Mouse (Mus musculus) v-Abl transformed pro-B cells (cell line): Measurements from ENCODE around the gene Btf3.

ENCODE experiments used
- in situ Hi-C, 2 experiments: fragments of 400-800 bp; cut with MboI; formaldehyde crosslinking; loops; one replicate each; pipeline ENCODE4 v1.15.1; 2025; ENCODE audit not compliant: unreplicated experiment in 2 of 2

Gene Btf3

DNA sequence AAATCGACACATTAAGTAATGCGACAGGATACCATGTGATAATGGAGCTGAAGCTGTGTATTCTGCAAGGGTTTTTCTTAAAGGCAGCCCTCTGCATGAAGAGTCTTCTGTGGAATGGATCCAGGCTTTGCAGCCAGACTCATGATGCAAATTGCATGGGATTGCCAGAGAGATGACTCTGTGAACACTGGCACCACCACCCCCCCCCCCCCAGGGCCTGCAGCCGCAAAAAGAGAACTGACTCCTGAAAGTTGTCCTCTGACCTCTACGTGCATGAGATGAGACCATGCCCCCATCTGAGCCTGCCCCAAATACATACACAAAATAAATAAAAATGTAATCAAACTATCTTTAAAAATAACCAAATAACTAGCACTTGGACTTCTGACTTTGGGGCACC is 32.7 kb upstream of the Btf3 start:
- in situ Hi-C loops, result no loop called here

DNA sequence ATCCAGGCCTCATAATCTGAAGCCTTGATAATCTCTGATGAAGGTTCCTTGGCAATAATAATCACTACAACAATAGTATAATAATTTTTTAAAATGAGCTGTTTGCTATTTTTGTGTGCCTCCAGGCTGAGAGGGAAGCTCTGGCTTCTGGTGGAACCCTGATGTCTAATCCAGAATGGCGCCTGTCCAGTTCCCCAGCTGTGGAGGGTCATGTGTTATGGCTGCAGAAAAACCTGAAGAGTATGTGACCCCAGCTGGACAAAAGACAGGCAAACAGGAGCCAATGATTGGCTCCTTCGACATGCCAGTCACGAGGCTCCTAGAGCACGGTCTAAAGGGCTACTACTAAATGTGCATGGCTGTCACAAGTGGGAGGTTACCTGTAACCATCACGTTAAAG is 23.7 kb upstream of the Btf3 start:
- in situ Hi-C loops, result no loop called here

DNA sequence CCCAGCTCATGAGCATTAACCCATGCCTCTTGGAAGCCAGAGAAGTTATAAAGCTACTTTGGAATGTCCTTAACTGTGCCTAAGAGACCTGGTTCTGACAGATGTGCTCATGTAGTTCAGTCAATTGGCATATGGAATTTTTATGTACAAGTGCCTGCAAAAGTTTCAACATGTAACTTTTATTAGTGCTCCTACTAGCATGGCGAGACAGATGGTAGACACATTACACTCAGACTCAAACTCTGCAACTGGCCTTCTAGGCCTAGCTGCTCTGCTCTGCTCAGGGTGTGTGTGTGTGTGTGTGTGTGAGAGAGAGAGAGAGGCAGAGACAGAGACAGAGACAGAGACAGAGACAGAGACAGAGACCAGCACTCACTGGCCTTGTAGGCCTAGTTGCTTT is 19.4 kb upstream of the Btf3 start:
- in situ Hi-C loops, result no loop called here

DNA sequence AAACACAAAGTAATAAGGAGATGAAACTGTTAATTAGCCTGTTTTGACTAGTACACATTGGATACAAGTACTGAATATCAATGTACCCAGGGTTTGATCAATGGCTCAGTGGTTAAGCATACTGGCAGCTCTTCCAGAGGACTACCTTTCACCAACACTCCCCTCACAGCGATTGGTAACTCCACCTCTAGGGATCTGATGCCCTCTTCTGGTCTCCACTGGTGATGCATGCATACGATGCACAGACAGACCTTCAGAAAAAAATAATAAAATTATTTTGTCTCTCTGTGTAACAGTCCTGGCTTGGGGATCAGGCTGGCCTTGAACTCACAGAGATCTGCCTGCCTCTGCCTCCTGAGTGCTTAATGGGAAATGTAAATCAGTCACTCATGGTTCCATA is 15.3 kb upstream of the Btf3 start:
- in situ Hi-C loops, result loop anchor here in 1 of 2 experiments (5.0 kb wide), 1 partner anchor 300 kb away; no protein-coding TSS in a partner anchor

DNA sequence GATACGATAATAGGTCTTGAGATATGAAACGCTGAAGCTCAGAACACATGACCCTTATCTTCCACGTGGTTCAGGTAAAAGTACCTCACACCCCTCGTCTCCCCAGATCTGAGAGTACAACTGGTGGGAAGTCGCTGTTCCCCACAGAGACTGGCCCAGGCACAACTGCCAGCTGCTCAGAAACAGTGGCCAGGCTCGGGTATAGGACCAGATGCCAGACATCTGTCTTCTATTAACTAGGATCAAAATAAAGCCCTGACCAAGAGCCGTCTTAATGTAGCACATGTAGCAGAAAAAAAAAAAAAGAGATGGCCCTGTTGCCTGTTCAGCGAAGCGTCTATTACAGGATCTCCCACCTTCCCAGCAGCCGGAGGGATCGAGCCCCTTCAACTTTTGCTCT is 8.2 kb upstream of the Btf3 start:
- in situ Hi-C loops, result no loop called here

DNA sequence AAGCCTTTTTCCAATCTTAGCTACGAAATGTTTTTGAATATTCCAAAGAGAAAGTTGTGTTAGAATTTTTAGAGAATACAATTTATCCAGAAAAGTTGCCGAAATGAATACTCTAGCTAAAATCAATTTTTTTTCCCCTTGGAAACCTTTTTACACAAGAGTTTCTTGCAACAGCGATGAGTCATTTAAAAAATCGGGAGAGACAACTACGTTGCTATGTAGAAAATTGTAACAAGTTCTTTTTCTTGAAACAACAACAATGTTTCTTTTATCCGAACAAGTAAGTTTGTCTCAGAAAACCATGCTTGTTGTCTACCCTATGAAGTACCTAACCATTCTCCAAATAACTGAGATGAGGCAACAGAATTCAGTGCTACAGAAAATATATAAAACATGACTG is 1.1 kb upstream of the Btf3 start:
- in situ Hi-C loops, result loop anchor here (10.0 to 25.0 kb wide), 3 partner anchors 53 to 1019 kb away; partner anchors contain the start of genes Ankra2 (in 1 of the 2), Mrps27 (in 1 of the 2), Ptcd2 (in 1 of the 2) and Utp15 (in 1 of the 2)

DNA sequence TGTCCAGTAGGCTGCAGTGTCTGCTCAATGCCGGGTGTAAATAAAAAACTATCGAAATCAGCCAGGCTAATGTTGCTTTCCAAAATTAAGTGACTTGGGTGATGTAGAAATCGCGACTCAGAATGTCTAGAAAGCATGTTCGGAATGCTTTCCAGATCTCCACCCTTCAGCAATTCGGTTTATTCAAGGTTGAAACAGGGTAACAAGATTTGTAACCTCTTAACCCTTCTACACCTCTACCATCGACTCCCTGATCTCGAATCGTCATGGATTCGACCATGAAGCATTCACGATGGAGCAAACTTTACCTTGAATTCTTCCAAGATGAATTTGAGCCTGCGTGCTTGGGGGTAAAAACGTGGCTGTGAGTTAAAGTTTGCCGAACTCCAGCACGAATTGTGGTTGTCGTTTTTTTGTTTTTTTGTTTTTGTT is 456 bp upstream of the Btf3 start:
- in situ Hi-C loops, result loop anchor here (10.0 to 25.0 kb wide), 3 partner anchors 52 to 1020 kb away; partner anchors contain the start of genes Ankra2 (in 1 of the 2), Mrps27 (in 1 of the 2), Ptcd2 (in 1 of the 2) and Utp15 (in 1 of the 2)

DNA sequence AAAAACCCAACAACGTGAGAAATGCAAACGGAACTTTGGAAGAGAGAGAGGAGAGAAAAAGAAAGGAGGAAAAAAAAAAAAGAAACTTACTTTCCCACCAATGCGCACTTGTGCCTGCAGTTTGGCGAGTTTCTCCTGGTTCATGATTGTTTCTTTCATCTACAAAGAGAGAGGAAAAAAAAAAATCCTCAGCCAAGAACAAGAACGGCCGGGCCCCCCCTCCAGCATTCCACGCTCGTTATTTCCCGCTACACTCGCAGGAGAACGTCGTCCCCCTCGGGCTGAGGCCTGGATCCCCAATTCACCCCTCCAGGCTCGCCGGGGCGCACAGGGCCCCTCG is 696 bp downstream of the Btf3 start:
- in situ Hi-C loops, result loop anchor here (10.0 to 25.0 kb wide), 3 partner anchors 51 to 1021 kb away; partner anchors contain the start of genes Ankra2 (in 1 of the 2), Mrps27 (in 1 of the 2), Ptcd2 (in 1 of the 2) and Utp15 (in 1 of the 2)

DNA sequence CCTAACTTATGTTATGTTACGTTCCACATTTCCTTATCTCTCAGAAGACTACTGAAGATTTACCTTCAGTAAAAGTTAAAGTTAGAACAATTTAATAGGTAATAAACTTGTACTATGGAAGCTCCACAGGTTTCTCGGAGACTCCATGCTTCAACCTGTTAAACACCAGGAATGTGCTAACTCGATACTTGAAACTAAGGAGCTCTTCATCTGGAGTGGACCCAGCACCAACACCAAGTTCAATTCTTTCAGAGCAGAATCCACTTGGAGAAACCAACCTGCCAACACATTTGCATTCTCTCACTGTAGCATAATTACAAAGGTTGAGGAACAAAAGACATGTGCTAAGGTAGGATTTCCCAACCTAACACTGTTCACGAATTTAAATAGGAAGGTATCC is 1.7 kb downstream of the Btf3 start:
- in situ Hi-C loops, result loop anchor here (10.0 to 25.0 kb wide), 3 partner anchors 50 to 1022 kb away; partner anchors contain the start of genes Ankra2 (in 1 of the 2), Mrps27 (in 1 of the 2), Ptcd2 (in 1 of the 2) and Utp15 (in 1 of the 2)

DNA sequence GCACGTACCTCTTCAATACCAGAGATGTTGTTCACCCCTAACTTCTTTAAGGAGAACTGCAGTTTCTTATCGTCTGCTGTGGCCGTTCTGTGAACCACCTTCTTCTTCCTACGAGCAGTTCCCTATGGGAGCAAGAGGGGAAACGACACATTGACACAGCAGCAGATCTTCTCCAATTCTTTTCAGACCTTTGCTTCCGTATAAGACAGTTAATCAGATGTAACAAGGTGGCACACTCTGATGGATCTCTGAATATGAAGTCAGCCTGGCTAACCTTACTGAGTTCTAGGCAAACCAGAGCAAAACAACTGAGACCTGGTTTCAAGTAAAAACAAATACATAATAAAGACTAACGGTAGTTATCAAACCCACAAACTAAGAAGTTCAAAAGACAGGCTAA is 3.2 kb downstream of the Btf3 start:
- in situ Hi-C loops, result loop anchor here (5.0 to 25.0 kb wide), 4 partner anchors 46 to 1024 kb away; partner anchors contain the start of genes Ankra2 (in 1 of the 2), Mrps27 (in 1 of the 2), Ptcd2 (in 1 of the 2) and Utp15 (in 1 of the 2)

DNA sequence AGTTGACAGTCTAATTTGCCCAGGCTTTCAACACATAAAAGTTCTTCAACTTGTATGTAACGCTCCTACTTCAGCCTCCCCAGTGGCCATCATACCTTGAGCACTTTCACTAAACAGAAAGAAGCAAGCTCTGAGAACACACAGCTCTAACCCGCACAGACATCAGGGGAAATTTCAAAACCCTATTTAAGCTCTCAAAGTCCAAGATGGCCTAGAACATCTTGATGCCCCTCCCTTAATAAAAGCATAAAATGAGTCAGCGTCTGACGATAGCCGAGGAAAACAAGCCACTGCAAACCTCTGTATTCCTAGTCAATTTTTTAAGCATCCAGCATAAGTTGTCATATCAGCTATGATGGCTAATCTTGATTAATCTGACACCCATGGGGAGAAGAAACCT is 5.2 kb downstream of the Btf3 start:
- in situ Hi-C loops, result loop anchor here (5.0 to 25.0 kb wide), 4 partner anchors 44 to 1026 kb away; partner anchors contain the start of genes Ankra2 (in 1 of the 2), Mrps27 (in 1 of the 2), Ptcd2 (in 1 of the 2) and Utp15 (in 1 of the 2)

DNA sequence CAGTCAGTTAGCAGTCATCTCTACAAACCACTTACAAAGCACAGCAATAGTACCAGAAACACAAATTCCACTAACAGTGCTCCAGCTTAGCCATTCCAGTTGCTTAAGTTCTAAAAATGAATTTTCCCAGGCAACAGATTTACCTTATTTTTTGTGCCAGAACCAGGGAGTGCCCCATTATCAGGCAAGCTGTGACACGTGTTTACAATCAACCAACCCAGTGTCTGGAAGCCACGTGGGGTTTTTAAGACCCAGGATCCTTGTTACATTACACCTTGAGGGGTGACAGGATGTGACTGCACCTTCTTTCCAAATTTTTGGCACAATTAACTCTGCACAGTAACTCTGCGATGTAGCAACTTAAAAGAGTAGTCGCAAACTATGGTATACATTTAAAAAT is 8.1 kb downstream of the Btf3 start:
- in situ Hi-C loops, result loop anchor here (25.0 kb wide), 2 partner anchors 804 to 1029 kb away; partner anchors contain the start of genes Mrps27 (in 1 of the 2) and Ptcd2 (in 1 of the 2)

DNA sequence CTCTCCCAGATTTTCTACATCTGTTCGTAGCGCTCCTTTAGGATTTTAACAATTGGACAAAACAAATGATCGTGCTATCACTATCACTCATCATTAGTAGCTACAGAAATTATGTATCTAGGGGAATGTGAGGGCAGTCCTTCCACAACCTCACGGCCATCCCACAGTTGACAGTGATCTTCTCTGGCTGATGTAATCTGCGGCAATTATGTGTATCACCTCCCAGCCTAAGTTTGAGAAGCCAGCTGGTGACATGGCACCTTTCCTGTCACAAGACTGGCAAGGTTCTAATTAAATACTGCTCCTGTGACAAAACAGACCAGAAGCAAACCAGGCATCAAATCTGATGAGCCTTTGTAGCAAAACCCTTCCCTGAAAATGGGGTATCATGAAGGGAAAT is 8.8 kb downstream of the Btf3 start:
- in situ Hi-C loops, result loop anchor here (25.0 kb wide), 2 partner anchors 804 to 1029 kb away; partner anchors contain the start of genes Mrps27 (in 1 of the 2) and Ptcd2 (in 1 of the 2)

DNA sequence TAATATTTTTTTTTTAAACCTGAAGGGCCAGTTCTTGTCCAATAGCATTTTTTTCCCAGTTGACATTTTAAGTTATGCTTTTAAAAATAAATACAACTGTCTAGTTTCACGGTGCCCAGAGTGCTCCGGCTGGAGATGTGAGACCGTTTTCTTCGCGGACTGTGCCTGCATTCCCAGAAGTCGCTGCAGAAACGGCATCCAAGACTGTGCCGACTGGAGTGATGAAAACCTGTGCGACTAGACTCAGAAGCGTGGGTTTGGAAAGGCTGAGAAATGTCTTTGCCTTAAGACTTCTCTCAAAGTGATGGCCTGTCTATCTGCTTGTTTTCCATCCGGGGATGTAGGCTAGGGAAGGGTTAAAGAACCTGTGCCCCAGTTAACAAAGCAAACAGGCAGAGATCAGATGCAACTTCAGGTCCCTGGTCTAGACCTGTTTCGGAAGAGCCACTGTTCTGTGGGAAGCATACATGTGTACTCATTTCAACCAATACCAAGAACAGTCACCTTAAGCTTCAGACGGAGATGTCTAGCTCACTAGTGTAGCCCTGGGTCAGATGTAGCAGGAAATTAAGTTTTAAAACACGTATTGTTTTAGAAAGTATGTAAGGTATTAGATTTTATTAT is 9.8 kb downstream of the Btf3 start:
- in situ Hi-C loops, result loop anchor here (25.0 kb wide), 2 partner anchors 805 to 1030 kb away; partner anchors contain the start of genes Mrps27 (in 1 of the 2) and Ptcd2 (in 1 of the 2)

DNA sequence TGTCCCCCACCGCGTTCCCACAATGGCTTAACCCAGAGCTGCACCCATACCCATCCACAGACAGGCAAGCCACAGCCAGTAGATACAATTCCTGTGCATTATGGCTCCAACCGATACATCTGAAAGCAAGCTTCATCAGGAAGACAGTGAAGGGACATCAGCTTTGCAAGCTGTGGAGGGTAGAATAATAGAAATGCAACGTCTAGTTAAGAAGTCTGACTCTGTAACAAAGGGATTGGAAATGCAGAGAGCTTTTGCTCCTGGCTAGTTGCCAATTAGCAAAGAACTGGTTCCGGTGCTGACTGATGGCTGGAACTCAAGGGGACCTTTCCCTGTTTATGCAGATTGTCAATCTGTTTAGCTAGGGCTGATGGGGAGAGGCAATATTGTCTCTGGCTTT is 10.4 kb downstream of the Btf3 start:
- in situ Hi-C loops, result loop anchor here (25.0 kb wide), 2 partner anchors 806 to 1031 kb away; partner anchors contain the start of genes Mrps27 (in 1 of the 2) and Ptcd2 (in 1 of the 2)

DNA sequence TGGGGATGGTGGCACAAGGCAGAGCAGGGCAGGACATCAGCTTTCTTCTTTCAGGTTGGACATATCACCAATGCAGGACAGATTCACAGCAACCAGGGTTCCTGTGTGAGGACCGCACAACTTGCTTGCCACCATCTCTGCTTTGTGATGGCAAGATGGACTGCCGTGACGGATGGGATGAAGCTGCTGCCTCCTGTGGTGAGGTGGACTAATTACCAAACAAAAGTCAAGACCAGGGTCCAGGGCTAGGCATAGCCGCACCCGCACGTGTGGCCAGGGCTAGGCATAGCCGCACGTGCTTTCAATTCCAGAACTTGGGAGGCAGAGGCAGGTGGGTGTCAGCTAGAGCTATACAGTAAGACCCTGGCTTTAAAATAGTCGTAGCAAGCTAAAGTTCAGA is 11.5 kb downstream of the Btf3 start:
- in situ Hi-C loops, result loop anchor here (25.0 kb wide), 2 partner anchors 807 to 1032 kb away; partner anchors contain the start of genes Mrps27 (in 1 of the 2) and Ptcd2 (in 1 of the 2)

DNA sequence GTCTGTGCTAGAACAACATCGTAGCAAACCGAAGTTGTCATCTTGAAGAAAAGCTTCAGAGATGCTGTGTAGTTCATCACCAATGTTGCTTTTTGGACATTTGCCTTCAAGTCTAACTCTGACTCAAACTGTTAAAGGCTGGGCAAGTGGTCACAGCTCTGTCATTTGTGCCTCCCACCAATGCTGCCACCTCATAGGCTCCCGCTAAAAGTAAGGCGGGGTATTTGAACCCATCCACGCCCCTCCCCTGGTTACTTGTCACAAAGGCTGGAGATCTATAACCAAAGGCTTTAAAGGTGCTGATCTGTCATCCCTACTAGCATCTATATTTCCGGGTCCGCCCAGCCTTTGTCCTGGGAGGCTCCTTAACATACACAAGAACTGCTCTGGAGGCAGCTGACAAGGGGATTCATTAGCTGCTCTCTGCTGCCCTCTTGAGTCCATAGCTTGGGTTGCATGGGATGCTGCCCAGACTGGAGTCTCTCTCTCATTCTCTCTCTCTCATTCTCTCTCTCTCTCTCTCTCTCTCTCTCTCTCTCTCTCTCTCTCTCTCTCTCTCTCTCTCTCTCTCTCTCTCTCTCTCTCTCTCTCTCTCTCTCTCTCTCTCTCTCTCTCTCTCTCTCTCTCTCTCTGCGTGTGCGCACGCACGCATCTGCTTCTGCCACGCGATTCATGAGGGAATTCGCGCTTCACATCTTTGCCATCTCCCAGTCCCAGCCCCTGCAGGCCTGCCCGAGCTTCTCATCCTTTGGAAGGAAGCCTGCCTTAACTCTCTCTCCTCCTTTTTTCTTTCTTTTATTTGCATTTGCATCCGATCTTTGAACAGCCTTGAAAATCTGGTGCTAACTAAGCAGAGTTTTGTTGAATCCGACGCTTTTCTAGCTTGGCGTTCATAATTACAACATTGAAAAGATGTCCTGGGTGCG is 17.7 kb downstream of the Btf3 start:
- in situ Hi-C loops, result loop anchor here in 1 of 2 experiments (5.0 to 25.0 kb wide), 2 partner anchors 267 to 1762 kb away; partner anchors contain the start of genes Col4a3bp and Polk

DNA sequence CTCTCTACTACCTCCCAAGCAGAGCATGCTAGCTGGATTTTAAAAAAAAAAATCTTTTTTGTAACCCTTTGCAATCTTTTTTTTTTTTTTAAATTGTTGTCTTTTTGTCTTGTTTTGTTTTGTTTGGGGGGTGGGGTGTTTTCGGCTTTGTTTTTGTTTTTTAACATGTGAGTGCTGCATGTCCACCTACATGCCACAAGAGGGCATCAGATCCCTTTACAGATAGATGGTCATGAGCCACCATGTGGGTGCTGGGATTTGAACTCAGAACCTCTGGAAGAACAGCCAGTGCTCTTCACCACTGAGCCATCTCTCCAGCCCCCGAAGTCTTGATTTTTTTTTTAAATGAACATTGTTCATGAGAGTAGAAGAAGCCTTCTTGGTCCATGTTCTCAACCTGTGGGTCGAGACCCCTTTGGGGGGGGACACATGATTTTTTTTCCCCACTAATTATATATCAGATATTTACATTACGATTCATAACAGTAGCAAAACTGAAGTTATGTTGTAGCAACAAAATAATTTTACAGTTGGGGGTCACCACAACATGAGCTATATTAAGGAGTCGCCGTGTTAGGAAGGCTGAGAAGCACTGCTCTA is 18.8 kb downstream of the Btf3 start:
- in situ Hi-C loops, result loop anchor here in 1 of 2 experiments (5.0 to 25.0 kb wide), 2 partner anchors 266 to 1761 kb away; partner anchors contain the start of genes Col4a3bp and Polk

DNA sequence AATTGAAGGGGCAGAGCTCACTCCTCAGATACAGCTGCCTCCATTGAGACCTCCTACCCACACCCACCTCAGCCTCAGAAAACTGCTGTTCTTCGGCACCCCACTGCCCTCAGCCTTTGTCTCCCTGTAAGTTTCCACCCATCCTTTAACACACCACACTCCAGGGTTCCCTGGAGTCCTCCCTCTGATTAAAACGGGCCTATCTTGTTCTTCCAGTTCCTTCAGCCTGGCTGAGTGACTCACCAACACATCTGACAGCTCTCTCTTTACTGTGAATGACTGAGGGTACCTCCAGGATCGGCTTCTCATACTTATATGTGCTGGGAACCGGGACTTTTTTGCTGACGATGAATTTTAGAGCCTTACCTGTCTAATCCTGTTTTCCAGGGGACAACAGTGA is 20.7 kb downstream of the Btf3 start:
- in situ Hi-C loops, result loop anchor here in 1 of 2 experiments (5.0 to 25.0 kb wide), 2 partner anchors 264 to 1759 kb away; partner anchors contain the start of genes Col4a3bp and Polk
